Mouse (Mus musculus) lung, postnatal 0 days (tissue): Measurements from ENCODE around the gene Atp2b4. TPM values are rescaled to one million over a fixed set of nuclear protein-coding genes. Genes with fewer than 3 reads are reported as not detected.

Source experiments
- ATAC-seq: fragments of 200-750 bp; cut with Nextera tagmentation; 2 replicates; pipeline ENCODE4 v1.8.0; 2017; ENCODE audit warnings: moderate library complexity
- DNase-seq: peaks from one replicate; pipeline ENCODE4 v3.0.0-alpha.2; 2016; ENCODE audit warnings: low spot score
- H3K27ac ChIP-seq: fragments of 300-500 bp; sonication (generic); 2 replicates; pipeline ENCODE4 v1.5.1; 2014; ENCODE audit warnings: antibody characterized with exemption, mild to moderate bottlenecking, low read length, mixed read lengths
- H3K27me3 ChIP-seq: fragments of 300-500 bp; sonication (generic); replicated peaks from 2 replicates; pipeline ENCODE4 v1.6.1; 2014; ENCODE audit warnings: low read length, mixed read lengths; ENCODE audit not compliant: insufficient read depth
- H3K36me3 ChIP-seq: fragments of 300-500 bp; sonication (generic); 2 replicates; pipeline ENCODE4 v1.6.1; 2014; ENCODE audit warnings: low read length, mixed read lengths; ENCODE audit not compliant: insufficient read depth
- H3K4me1 ChIP-seq: fragments of 300-500 bp; sonication (generic); 2 replicates; pipeline ENCODE4 v1.6.1; 2014; ENCODE audit warnings: antibody characterized with exemption, low read depth, low read length, mixed read lengths; ENCODE audit not compliant: insufficient read depth
- H3K4me2 ChIP-seq: fragments of 300-500 bp; sonication (generic); replicated peaks from 2 replicates; pipeline ENCODE4 v1.6.1; 2014; ENCODE audit warnings: low read depth, mild to moderate bottlenecking, low read length, moderate library complexity, mixed read lengths
- H3K4me3 ChIP-seq: fragments of 300-500 bp; sonication (generic); 2 replicates; pipeline ENCODE4 v1.5.1; 2014; ENCODE audit warnings: low read depth, low read length
- H3K9ac ChIP-seq: fragments of 300-500 bp; sonication (generic); replicated peaks from 2 replicates; pipeline ENCODE4 v1.6.1; 2014; ENCODE audit warnings: low read depth, mild to moderate bottlenecking
- H3K9me3 ChIP-seq: fragments of 300-500 bp; sonication (generic); 2 replicates; pipeline ENCODE4 v1.6.1; 2016; ENCODE audit warnings: low read length, mixed read lengths
- CTCF ChIP-seq: IDR thresholded peaks from 2 replicates; pipeline ENCODE4 v1.5.1; 2016; ENCODE audit warnings: antibody characterized with exemption, mild to moderate bottlenecking
- EP300 ChIP-seq: IDR thresholded peaks from 2 replicates; pipeline ENCODE4 v1.6.1; 2016; ENCODE audit warnings: antibody characterized with exemption, mild to moderate bottlenecking, control low read depth
- WGBS: fragments of 180-500 bp; shearing (Covaris S2); extraction: QIAGEN DNeasy Blood & Tissue Kit; methylation state at CpG from one replicate; pipeline ENCODE4 v1.1.7; 2014; 5-methylcytosine and 5-hydroxymethylcytosine counted together
- polyA plus RNA-seq: library from polyadenylated mRNA; unstranded; fragments of >200 nt; fragmentation: Nextera tagmentation; extraction: Ambion mirVana; gene quantifications from 2 replicates; pipeline ENCODE4 v1.2.1, GENCODE M21; 2015

The Atp2b4 gene
- polyA plus RNA-seq, 1 experiment from 2014 or later = 7.8 TPM

DNA sequence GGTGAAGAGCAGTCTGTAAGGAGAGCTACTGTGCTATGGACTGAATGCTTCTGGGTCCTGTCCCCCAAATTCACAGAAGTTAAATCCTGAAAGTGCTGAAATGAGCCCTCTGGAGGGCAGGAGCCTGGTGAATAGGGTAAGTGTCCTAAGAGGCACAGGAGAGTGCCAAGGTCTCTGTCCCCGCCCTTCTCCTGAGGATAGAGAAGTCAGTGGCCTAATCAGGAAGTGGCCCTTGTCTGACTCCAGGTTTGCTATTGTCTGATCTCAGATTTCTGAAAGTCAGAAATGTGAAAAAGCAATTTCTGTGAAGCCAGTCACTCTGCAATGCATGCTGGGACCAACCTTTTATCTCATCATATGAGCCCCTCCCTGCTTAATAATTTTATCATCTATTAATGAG lies 7.2 kb downstream of the Atp2b4 start:
- Histone ChIP-seq H3K27ac (no peak overlapping the region), H3K9ac (no peak overlapping the region), H3K9me3 (no peaks in the 10 kb centered on the region), H3K36me3 (no peaks in the 10 kb centered on the region), H3K4me1 (peaks cover 10% of the 10 kb centered on the region; the same call in 1 of the 2 replicates), H3K4me3 (no peak overlapping the region), H3K4me2 (no peak overlapping the region), H3K27me3 (no peaks in the 10 kb centered on the region)
- DNase-seq (no peak), ATAC-seq (no peak)
- TF ChIP-seq CTCF (no peak), EP300 (no peak)
- 41% methylated on average over 1 of the region's 1 CpGs for WGBS

DNA sequence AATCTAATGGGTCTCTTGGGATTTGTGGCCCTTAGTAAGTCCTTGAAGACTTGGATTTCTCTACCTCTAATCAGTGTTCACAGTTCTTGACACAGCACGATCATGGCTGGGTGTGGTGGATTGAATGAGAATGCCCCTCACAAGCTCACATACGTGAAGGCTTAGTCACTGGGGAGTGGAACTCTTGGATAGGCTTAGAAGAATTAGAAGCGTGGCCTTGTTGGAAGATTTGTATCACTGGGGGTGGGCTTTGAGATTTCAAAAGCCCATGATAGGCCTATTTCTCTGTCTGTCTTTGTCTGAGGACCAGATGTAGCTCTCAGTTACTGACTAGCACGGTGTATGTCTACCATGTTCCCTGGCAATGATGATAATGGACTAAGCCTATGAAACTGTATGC lies 10.8 kb downstream of the Atp2b4 start:
- H3K27ac ChIP-seq = no peak overlapping the region
- H3K9ac ChIP-seq = no peak overlapping the region
- WGBS = 94% methylated on average over 4 of the region's 4 CpGs
- no peak overlapping the region for H3K4me2 ChIP-seq
- TF ChIP-seq CTCF = no peak
- no peak for TF ChIP-seq EP300
- no peaks in the 10 kb centered on the region for H3K36me3 ChIP-seq
- H3K9me3 ChIP-seq = no peaks in the 10 kb centered on the region
- no peak overlapping the region for H3K4me3 ChIP-seq
- no peak for DNase-seq
- no peaks in the 10 kb centered on the region for H3K27me3 ChIP-seq
- no peaks in the 10 kb centered on the region for H3K4me1 ChIP-seq
- no peak for ATAC-seq

DNA sequence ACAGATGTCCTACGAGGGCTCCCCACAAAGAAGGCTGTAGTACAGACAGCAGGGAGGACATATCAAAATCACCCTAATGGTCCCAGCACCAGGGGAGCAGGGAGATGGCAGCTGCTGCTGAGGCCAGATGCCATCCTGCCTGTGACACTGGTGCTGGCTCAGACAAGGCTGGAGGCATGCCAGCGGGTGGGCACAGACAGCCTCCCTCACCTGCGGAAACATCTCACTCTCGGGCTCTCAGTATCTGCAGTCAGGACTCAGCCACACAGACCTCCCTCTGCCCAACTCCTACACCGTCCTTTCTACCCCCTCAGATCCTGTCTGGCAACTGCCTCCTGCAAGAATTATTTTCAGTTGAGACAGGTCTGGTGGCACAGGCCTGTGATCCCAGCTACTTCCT lies 12.0 kb downstream of the Atp2b4 start:
- ATAC-seq (no peak), DNase-seq (no peak)
- H3K27me3 ChIP-seq = no peaks in the 10 kb centered on the region
- 69% methylated on average over 5 of the region's 5 CpGs for WGBS
- H3K4me2 ChIP-seq = no peak overlapping the region
- no peak overlapping the region for H3K9ac ChIP-seq
- TF ChIP-seq EP300 (no peak), CTCF (no peak)
- no peaks in the 10 kb centered on the region for H3K9me3 ChIP-seq
- no peaks in the 10 kb centered on the region for H3K4me1 ChIP-seq
- no peak overlapping the region for H3K4me3 ChIP-seq
- no peak overlapping the region for H3K27ac ChIP-seq
- no peaks in the 10 kb centered on the region for H3K36me3 ChIP-seq

DNA sequence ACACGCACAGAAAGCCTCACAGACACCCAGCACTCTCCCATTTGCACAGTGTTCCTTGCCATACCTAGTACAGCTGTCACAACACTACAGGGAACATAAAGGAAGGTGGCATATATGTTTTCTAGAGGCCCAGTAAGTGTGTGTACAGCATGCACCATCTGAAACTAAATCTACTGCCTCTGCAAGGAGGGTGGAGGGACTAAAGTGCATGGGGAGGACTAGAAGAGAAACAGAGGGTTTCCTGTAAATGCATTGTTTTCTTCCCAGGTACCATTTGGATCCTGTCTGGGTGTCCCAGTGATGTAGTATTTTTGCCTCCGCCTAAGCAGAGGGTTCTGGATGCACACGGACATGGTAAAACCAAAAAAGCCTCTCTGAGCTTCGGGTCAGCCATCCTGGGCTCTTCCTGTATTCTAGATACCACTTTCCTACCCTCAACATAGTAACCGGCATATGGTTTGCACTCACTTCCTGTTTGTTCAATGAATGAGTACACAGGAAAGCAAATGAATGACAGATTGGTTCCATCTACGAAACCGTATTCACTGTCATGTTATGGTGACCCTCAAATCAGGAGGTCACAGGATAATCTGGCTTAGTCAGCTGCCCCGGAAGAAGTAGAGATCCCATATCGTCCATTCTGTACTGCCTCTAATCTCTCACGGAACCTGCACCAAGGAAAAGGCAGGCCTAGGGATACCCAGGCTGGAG lies 13.2 kb downstream of the Atp2b4 start:
- no peaks in the 10 kb centered on the region for H3K36me3 ChIP-seq
- no peak overlapping the region for H3K4me2 ChIP-seq
- H3K27ac ChIP-seq = no peak overlapping the region
- H3K4me3 ChIP-seq = no peak overlapping the region
- no peak for TF ChIP-seq CTCF
- no peak for TF ChIP-seq EP300
- H3K4me1 ChIP-seq = no peaks in the 10 kb centered on the region
- no peak for DNase-seq
- H3K9ac ChIP-seq = no peak overlapping the region
- H3K27me3 ChIP-seq = no peaks in the 10 kb centered on the region
- 67% methylated on average over 10 of the region's 10 CpGs for WGBS
- no peak for ATAC-seq
- no peaks in the 10 kb centered on the region for H3K9me3 ChIP-seq

DNA sequence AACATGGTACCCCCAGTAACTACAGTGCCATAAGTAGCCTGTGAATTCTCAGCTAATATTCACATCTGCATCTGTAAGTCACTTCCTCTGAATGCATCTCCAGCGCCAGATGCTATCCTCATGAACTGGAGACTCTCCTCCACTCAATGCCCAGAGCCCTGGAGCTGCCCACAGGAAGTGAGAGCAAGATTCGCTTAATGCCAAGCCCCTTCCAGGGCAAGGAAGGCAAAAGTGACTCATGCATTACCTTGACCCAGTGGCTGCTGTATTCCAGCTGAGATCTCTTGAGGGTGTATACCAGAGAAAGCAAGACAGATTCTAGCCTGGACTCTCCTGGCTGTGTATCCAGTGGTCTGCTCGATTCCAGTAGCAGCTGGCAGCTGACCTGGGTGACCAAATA lies 16.2 kb downstream of the Atp2b4 start:
- WGBS = 81% methylated on average over 3 of the region's 3 CpGs
- Histone ChIP-seq H3K9me3 (no peaks in the 10 kb centered on the region), H3K4me1 (no peaks in the 10 kb centered on the region), H3K9ac (no peak overlapping the region), H3K27me3 (no peaks in the 10 kb centered on the region), H3K4me3 (no peak overlapping the region), H3K36me3 (no peaks in the 10 kb centered on the region), H3K27ac (no peak overlapping the region), H3K4me2 (no peak overlapping the region)
- no peak for TF ChIP-seq EP300
- no peak for TF ChIP-seq CTCF
- no peak for DNase-seq
- no peak for ATAC-seq

DNA sequence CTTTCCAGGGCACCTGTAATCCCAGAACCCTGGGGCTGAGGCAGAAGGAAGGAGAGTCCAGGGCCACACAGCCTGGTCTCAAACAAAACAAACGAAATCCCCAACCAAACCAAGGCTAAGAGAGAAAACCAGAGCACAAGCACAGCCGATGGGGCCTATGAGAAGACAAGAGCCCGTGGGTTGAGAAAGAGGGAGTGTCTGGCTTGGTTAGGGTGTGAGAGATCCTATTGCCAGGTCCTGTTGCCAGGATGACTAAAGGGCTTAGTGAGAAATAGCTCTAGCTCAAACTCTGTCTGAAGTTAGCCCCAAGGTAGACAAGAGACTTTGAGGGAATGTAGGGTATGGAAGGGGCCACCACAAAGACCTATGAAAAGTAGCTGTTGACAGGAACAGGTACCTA lies 19.3 kb downstream of the Atp2b4 start:
- Histone ChIP-seq H3K36me3 (no peaks in the 10 kb centered on the region), H3K4me1 (no peaks in the 10 kb centered on the region; the same call in 1 of the 2 replicates), H3K27ac (no peak overlapping the region), H3K27me3 (no peaks in the 10 kb centered on the region), H3K9ac (no peak overlapping the region), H3K4me3 (no peak overlapping the region), H3K9me3 (no peaks in the 10 kb centered on the region), H3K4me2 (no peak overlapping the region)
- ATAC-seq = no peak
- TF ChIP-seq EP300 (no peak), CTCF (no peak)
- 33% methylated on average over 3 of the region's 3 CpGs for WGBS
- DNase-seq = no peak

DNA sequence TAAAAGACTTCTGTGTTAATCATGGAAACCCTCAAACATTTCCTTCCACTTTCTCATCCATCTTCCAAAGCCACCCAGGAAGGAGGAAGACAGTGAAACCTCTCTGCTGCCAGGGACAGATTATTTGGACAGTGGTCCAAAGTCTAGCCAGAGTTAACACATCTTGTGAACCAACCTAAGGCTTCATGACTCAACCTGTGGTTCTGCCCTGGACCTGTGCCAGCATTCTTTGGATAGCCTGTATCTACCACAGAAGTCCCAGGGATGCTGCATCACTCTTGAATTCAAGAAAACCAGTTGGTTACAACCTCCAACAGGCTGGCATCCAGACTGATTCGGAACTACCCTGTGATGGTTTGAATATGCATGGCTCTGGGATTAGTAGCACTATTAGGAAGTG lies 21.8 kb downstream of the Atp2b4 start:
- Histone ChIP-seq H3K27me3 (no peaks in the 10 kb centered on the region), H3K9ac (no peak overlapping the region), H3K36me3 (no peaks in the 10 kb centered on the region), H3K4me3 (no peak overlapping the region), H3K4me1 (no peaks in the 10 kb centered on the region; the same call in 1 of the 2 replicates), H3K27ac (no peak overlapping the region), H3K9me3 (no peaks in the 10 kb centered on the region), H3K4me2 (no peak overlapping the region)
- DNase-seq (no peak), ATAC-seq (no peak)
- 88% methylated on average over 1 of the region's 1 CpGs for WGBS
- TF ChIP-seq CTCF = no peak
- TF ChIP-seq EP300 = no peak
